Comparison of ENCODE assay signal across 31 mouse cellular contexts in genomic region chr19:58612745-58613144, GRCm38 (mm10). TPM values are rescaled to one million over a fixed set of nuclear protein-coding genes. Genes with fewer than 3 reads are reported as not detected.
DNase-seq lines count a peak whose midpoint lies in the region; ATAC-seq and TF ChIP-seq lines count a peak whose summit lies in the region.
"Had no signal": no experiment of that assay in that cellular context is flagged by ENCODE, and none has a peak within 500 bp of the region (broad histone marks: within the 10 kb centered on the region; RNA-seq: fewer than 3 reads in every experiment).

No protein-coding gene starts in this region.

- H3K9ac ChIP-seq in intestine, embryonic 15.5 days, result no peak overlapping the region
- H3K9ac ChIP-seq in intestine, postnatal 0 days (ENCODE audit: low read depth, low read length), result no peak overlapping the region
- H3K9ac ChIP-seq in intestine, embryonic 16.5 days (ENCODE audit: low read depth, low read length), result no peak overlapping the region
- no peak overlapping the region for H3K9ac ChIP-seq in stomach, embryonic 15.5 days
- no peak overlapping the region for H3K9ac ChIP-seq in liver, postnatal 0 days (replicated peaks)
- H3K9ac ChIP-seq: embryonic facial prominence, embryonic 12.5 days; embryonic facial prominence, embryonic 15.5 days; heart, embryonic 13.5 days; hindbrain, embryonic 12.5 days; hindbrain, embryonic 15.5 days had no signal

- no peak overlapping the region for H3K4me2 ChIP-seq in intestine, embryonic 15.5 days (replicated peaks)
- H3K4me2 ChIP-seq in intestine, postnatal 0 days (replicated peaks; ENCODE audit: low read depth), result no peak overlapping the region
- H3K4me2 ChIP-seq in intestine, embryonic 16.5 days (ENCODE audit: low read depth, low read length), result no peak overlapping the region
- no peak overlapping the region for H3K4me2 ChIP-seq in stomach, embryonic 15.5 days
- H3K4me2 ChIP-seq in liver, postnatal 0 days (ENCODE audit: low read depth, low read length), result no peak overlapping the region
- H3K4me2 ChIP-seq: embryonic facial prominence, embryonic 12.5 days; embryonic facial prominence, embryonic 15.5 days; heart, embryonic 13.5 days; hindbrain, embryonic 12.5 days; hindbrain, embryonic 15.5 days had no signal

- ATAC-seq in intestine, embryonic 15.5 days, result 0 out of 2 replicates have a peak, but pooled peaks have one; percentile 43
- ATAC-seq in intestine, postnatal 0 days, result no peak
- ATAC-seq in intestine, embryonic 16.5 days, result 0 out of 2 replicates have a peak, but pooled peaks have one; percentile 26
- ATAC-seq in stomach, embryonic 15.5 days (ENCODE audit: insufficient read depth, low FRiP score, low read depth), result peak; percentile 87
- ATAC-seq in liver, postnatal 0 days, result no peak
- ATAC-seq: forebrain, embryonic 14.5 days; Patski had no signal

- TF ChIP-seq EP300 in liver, postnatal 0 days (IDR thresholded peaks at IDR 0.05; ENCODE audit: low read depth), result no peak

- no peaks in the 10 kb centered on the region for H3K9me3 ChIP-seq in intestine, embryonic 15.5 days
- H3K9me3 ChIP-seq in intestine, postnatal 0 days (ENCODE audit: control insufficient read depth), result no peaks in the 10 kb centered on the region
- no peaks in the 10 kb centered on the region for H3K9me3 ChIP-seq in intestine, embryonic 16.5 days (ENCODE audit: control insufficient read depth, low read length)
- H3K9me3 ChIP-seq in stomach, embryonic 15.5 days, result no peaks in the 10 kb centered on the region
- H3K9me3 ChIP-seq in liver, postnatal 0 days (ENCODE audit: low read length), result no peaks in the 10 kb centered on the region
- H3K9me3 ChIP-seq: embryonic facial prominence, embryonic 12.5 days; embryonic facial prominence, embryonic 15.5 days; heart, embryonic 10.5 days; heart, embryonic 13.5 days; hindbrain, embryonic 12.5 days; hindbrain, embryonic 15.5 days had no signal

- no peak overlapping the region for H3K4me3 ChIP-seq in intestine, embryonic 15.5 days (replicated peaks)
- no peak overlapping the region for H3K4me3 ChIP-seq in intestine, postnatal 0 days (ENCODE audit: low read depth, low read length)
- H3K4me3 ChIP-seq in intestine, embryonic 16.5 days (ENCODE audit: low read length), result no peak overlapping the region
- H3K4me3 ChIP-seq in stomach, embryonic 15.5 days (replicated peaks), result no peak overlapping the region
- no peak overlapping the region for H3K4me3 ChIP-seq in left cerebral cortex, adult 2 months
- no peak overlapping the region for H3K4me3 ChIP-seq in liver, postnatal 0 days (ENCODE audit: low read depth, low read length)
- H3K4me3 ChIP-seq: embryonic facial prominence, embryonic 12.5 days; embryonic facial prominence, embryonic 15.5 days; heart, adult 2 months; heart, embryonic 10.5 days; heart, embryonic 13.5 days; hindbrain, embryonic 12.5 days; hindbrain, embryonic 15.5 days had no signal

- WGBS in intestine, embryonic 15.5 days, result 71% methylated on average over 3 of the region's 3 CpGs
- 56% methylated on average over 3 of the region's 3 CpGs for WGBS in intestine, postnatal 0 days
- 65% methylated on average over 3 of the region's 3 CpGs for WGBS in intestine, embryonic 16.5 days
- 47% methylated on average over 3 of the region's 3 CpGs for WGBS in stomach, embryonic 15.5 days
- WGBS in liver, postnatal 0 days (ENCODE audit: insufficient replicate concordance), result 70% methylated on average over 3 of the region's 3 CpGs

- no peak overlapping the region for H3K27ac ChIP-seq in intestine, embryonic 15.5 days
- H3K27ac ChIP-seq in intestine, postnatal 0 days (ENCODE audit: low read depth, low read length), result no peak overlapping the region
- no peak overlapping the region for H3K27ac ChIP-seq in intestine, embryonic 16.5 days (ENCODE audit: low read length)
- peak overlapping the region; percentile 51; the same call in 1 of the 2 replicates for H3K27ac ChIP-seq in stomach, embryonic 15.5 days
- H3K27ac ChIP-seq in left cerebral cortex, adult 2 months, result no peak overlapping the region
- no peak overlapping the region for H3K27ac ChIP-seq in liver, postnatal 0 days (ENCODE audit: low read depth)
- H3K27ac ChIP-seq: embryonic facial prominence, embryonic 12.5 days; embryonic facial prominence, embryonic 15.5 days; heart, adult 2 months; heart, embryonic 10.5 days; heart, embryonic 13.5 days; hindbrain, embryonic 12.5 days; hindbrain, embryonic 15.5 days had no signal

- no peaks in the 10 kb centered on the region for H3K27me3 ChIP-seq in intestine, embryonic 15.5 days (replicated peaks)
- H3K27me3 ChIP-seq in intestine, postnatal 0 days (replicated peaks; ENCODE audit: control insufficient read depth, insufficient read depth, low read length), result no peaks in the 10 kb centered on the region
- H3K27me3 ChIP-seq in intestine, embryonic 16.5 days (replicated peaks; ENCODE audit: control insufficient read depth, insufficient read depth, low read length), result no peaks in the 10 kb centered on the region
- no peaks in the 10 kb centered on the region for H3K27me3 ChIP-seq in stomach, embryonic 15.5 days (replicated peaks)
- H3K27me3 ChIP-seq in liver, postnatal 0 days (ENCODE audit: insufficient read depth, low read length), result no peaks in the 10 kb centered on the region
- H3K27me3 ChIP-seq: CH12.LX; embryonic facial prominence, embryonic 12.5 days; embryonic facial prominence, embryonic 15.5 days; heart, embryonic 13.5 days; hindbrain, embryonic 12.5 days; hindbrain, embryonic 15.5 days had no signal

- no peaks in the 10 kb centered on the region for H3K4me1 ChIP-seq in intestine, embryonic 15.5 days (replicated peaks)
- no peaks in the 10 kb centered on the region for H3K4me1 ChIP-seq in intestine, postnatal 0 days (replicated peaks; ENCODE audit: control insufficient read depth, insufficient read depth, low read length)
- H3K4me1 ChIP-seq in intestine, embryonic 16.5 days (ENCODE audit: control insufficient read depth, insufficient read depth, low read length), result no peaks in the 10 kb centered on the region
- no peaks in the 10 kb centered on the region for H3K4me1 ChIP-seq in stomach, embryonic 15.5 days
- H3K4me1 ChIP-seq in liver, postnatal 0 days (ENCODE audit: insufficient read depth), result no peaks in the 10 kb centered on the region
- H3K4me1 ChIP-seq: embryonic facial prominence, embryonic 12.5 days; embryonic facial prominence, embryonic 15.5 days; heart, embryonic 10.5 days; heart, embryonic 13.5 days; hindbrain, embryonic 12.5 days; hindbrain, embryonic 15.5 days had no signal

- H3K36me3 ChIP-seq in intestine, embryonic 15.5 days, result no peaks in the 10 kb centered on the region
- H3K36me3 ChIP-seq in intestine, postnatal 0 days (ENCODE audit: control insufficient read depth, insufficient read depth), result no peaks in the 10 kb centered on the region
- no peaks in the 10 kb centered on the region for H3K36me3 ChIP-seq in intestine, embryonic 16.5 days (ENCODE audit: control insufficient read depth, insufficient read depth, low read length)
- H3K36me3 ChIP-seq in stomach, embryonic 15.5 days, result no peaks in the 10 kb centered on the region
- H3K36me3 ChIP-seq in liver, postnatal 0 days (replicated peaks; ENCODE audit: insufficient read depth, low read length), result no peaks in the 10 kb centered on the region
- H3K36me3 ChIP-seq: embryonic facial prominence, embryonic 12.5 days; embryonic facial prominence, embryonic 15.5 days; G1E; heart, embryonic 10.5 days; heart, embryonic 13.5 days; hindbrain, embryonic 12.5 days; hindbrain, embryonic 15.5 days had no signal

- intact Hi-C loops in left cerebral cortex, adult 2 months (cut with DNase I), result no loop called here

- no peak for DNase-seq in left cerebral cortex, adult 2 months (ENCODE audit: extremely low spot score in 1 of 2, low spot score in 2 of 2)
- no peak for DNase-seq in liver, postnatal 0 days
- DNase-seq: adrenal gland, postnatal 10 days; adrenal gland, postnatal 36 days; B cell, adult 2 months; cerebellum, adult 18-20 months; cerebellum, adult 9-10 months; cerebellum, postnatal 25 days; gastrocnemius, postnatal 25 days; heart, adult 2 months had no signal

- no peak for TF ChIP-seq CTCF in intestine, postnatal 0 days (IDR thresholded peaks at IDR 0.05; ENCODE audit: low read depth)
- TF ChIP-seq CTCF in left cerebral cortex, adult 2 months (IDR thresholded peaks at IDR 0.05), result no peak
- TF ChIP-seq CTCF in liver, postnatal 0 days (IDR thresholded peaks at IDR 0.05; ENCODE audit: low read depth), result no peak

RNA-seq across cellular contexts. Expression of gene Pnlip, which starts 39.6 kb away (rescaled TPM):
- polyA plus RNA-seq in intestine, embryonic 15.5 days (2015; fragmentation: Nextera tagmentation; extraction: Ambion mirVana), result 0.21 and 0.43 TPM in 2 replicates
- 0.09 TPM in 1 of 2 replicates, not detected in the other for polyA plus RNA-seq in intestine, postnatal 0 days (2015; fragmentation: Nextera tagmentation; extraction: Ambion mirVana)
- polyA plus RNA-seq in intestine, embryonic 16.5 days (2015; fragmentation: Nextera tagmentation; extraction: Ambion mirVana), result 0.36 and 0.37 TPM in 2 replicates
- 0.42 and 0.88 TPM in 2 replicates for polyA plus RNA-seq in stomach, embryonic 15.5 days (2015; fragmentation: Nextera tagmentation; extraction: Ambion mirVana)
- total RNA-seq in left cerebral cortex, adult 2 months (2021), result 1 to 10 TPM; 3.0 to 3.2 TPM
- polyA plus RNA-seq in liver, postnatal 0 days (2015; fragmentation: Nextera tagmentation; extraction: Ambion mirVana), result not detected in 2 replicates
- total RNA-seq: adrenal gland, adult 18-20 months; adrenal gland, postnatal 10 days; common myeloid progenitor, adult 5-6 weeks; gastrocnemius, adult 8-10 months; gastrocnemius, postnatal 25 days; heart, adult 2 months; heart, postnatal 25 days; hematopoietic stem cell, adult 5-6 weeks had no signal
- polyA plus RNA-seq: embryonic facial prominence, embryonic 12.5 days; embryonic facial prominence, embryonic 15.5 days; forebrain, embryonic 11.5 days; G1E; heart, adult 2 months; heart, embryonic 10.5 days; heart, embryonic 13.5 days; heart, embryonic 16.5 days; Patski had no signal

Comparison
In these comparisons a context has a peak if more than half of its experiments do, and no peak if none do; other contexts are left out.
1. ATAC-seq: peak in intestine, embryonic 15.5 days (single experiment), intestine, embryonic 16.5 days (single experiment) and stomach, embryonic 15.5 days (single experiment); none in intestine, postnatal 0 days (single experiment) and liver, postnatal 0 days (single experiment).